Comparison of ENCODE assay signal across 30 mouse cellular contexts in genomic region chr1:126679348-126679747, GRCm38 (mm10).
"Had no signal": no experiment of that assay in that cellular context is flagged by ENCODE, and none has a peak within 500 bp of the region (broad histone marks: within the 10 kb centered on the region; RNA-seq: fewer than 3 reads in every experiment).

No protein-coding gene starts in this region.

- ATAC-seq: liver, embryonic 12.5 days; liver, postnatal 0 days; lung, postnatal 0 days; midbrain, embryonic 13.5 days; midbrain, embryonic 15.5 days; midbrain, embryonic 16.5 days had no signal

- H3K27me3 ChIP-seq: limb, embryonic 12.5 days; limb, embryonic 13.5 days; limb, embryonic 15.5 days; liver, embryonic 12.5 days; liver, embryonic 13.5 days; liver, embryonic 15.5 days; lung, embryonic 15.5 days; megakaryocyte, embryonic 14.5 days; midbrain, embryonic 13.5 days; midbrain, embryonic 15.5 days; neural tube, embryonic 12.5 days had no signal

- H3K4me1 ChIP-seq: liver, embryonic 12.5 days; liver, embryonic 13.5 days; liver, embryonic 15.5 days; megakaryocyte, embryonic 14.5 days had no signal

- H3K27ac ChIP-seq: limb, embryonic 10.5 days; limb, embryonic 12.5 days; limb, embryonic 13.5 days; limb, embryonic 15.5 days; liver, embryonic 12.5 days; liver, embryonic 13.5 days; liver, embryonic 14.5 days; liver, embryonic 15.5 days; lung, embryonic 15.5 days; macrophage; midbrain, embryonic 10.5 days; midbrain, embryonic 12.5 days; midbrain, embryonic 13.5 days; midbrain, embryonic 15.5 days; neural tube, embryonic 12.5 days had no signal

- DNase-seq: left cerebral cortex, postnatal 4 days; liver; liver, embryonic 13.5 days; liver, postnatal 0 days; lung, adult 18-20 months; lung, adult 2 months; lung, embryonic 14.5 days; lung, postnatal 10 days; lung, postnatal 14 days; lung, postnatal 36 days; lung, postnatal 4 days; midbrain, embryonic 14.5 days had no signal

- H3K4me3 ChIP-seq: limb, embryonic 10.5 days; limb, embryonic 12.5 days; limb, embryonic 13.5 days; limb, embryonic 15.5 days; liver, embryonic 12.5 days; liver, embryonic 13.5 days; liver, embryonic 15.5 days; lung, embryonic 15.5 days; megakaryocyte, embryonic 14.5 days; midbrain, embryonic 10.5 days; midbrain, embryonic 12.5 days; midbrain, embryonic 13.5 days; midbrain, embryonic 15.5 days; neural tube, embryonic 12.5 days had no signal

- H3K9me3 ChIP-seq: limb, embryonic 10.5 days; limb, embryonic 12.5 days; limb, embryonic 13.5 days; limb, embryonic 15.5 days; liver, embryonic 12.5 days; liver, embryonic 13.5 days; liver, embryonic 15.5 days; lung, embryonic 15.5 days; megakaryocyte, embryonic 14.5 days; midbrain, embryonic 10.5 days; midbrain, embryonic 12.5 days; midbrain, embryonic 13.5 days; midbrain, embryonic 15.5 days; neural tube, embryonic 12.5 days had no signal

- H3K9ac ChIP-seq: limb, embryonic 12.5 days; limb, embryonic 13.5 days; limb, embryonic 15.5 days; liver, embryonic 12.5 days; liver, embryonic 13.5 days; liver, embryonic 14.5 days; liver, embryonic 15.5 days; liver, postnatal 0 days; lung, embryonic 14.5 days; lung, embryonic 15.5 days; midbrain, embryonic 12.5 days; midbrain, embryonic 13.5 days; midbrain, embryonic 15.5 days; neural tube, embryonic 12.5 days had no signal

- H3K4me2 ChIP-seq: limb, embryonic 12.5 days; limb, embryonic 13.5 days; limb, embryonic 15.5 days; liver, embryonic 12.5 days; liver, embryonic 13.5 days; liver, embryonic 15.5 days; lung, embryonic 14.5 days; lung, embryonic 15.5 days; midbrain, embryonic 11.5 days; midbrain, embryonic 12.5 days; midbrain, embryonic 13.5 days; midbrain, embryonic 15.5 days; neural tube, embryonic 12.5 days had no signal

- H3K36me3 ChIP-seq: limb, embryonic 10.5 days; limb, embryonic 12.5 days; limb, embryonic 13.5 days; limb, embryonic 15.5 days; liver, embryonic 12.5 days; liver, embryonic 13.5 days; liver, embryonic 15.5 days; lung, embryonic 15.5 days; midbrain, embryonic 12.5 days; midbrain, embryonic 13.5 days; midbrain, embryonic 15.5 days; neural tube, embryonic 12.5 days had no signal
